Mouse (Mus musculus) retina, postnatal 7 days (tissue): ENCODE measurements around the gene Polr3h.

ENCODE experiments used
- DNase-seq: peaks from one replicate; pipeline ENCODE4 v3.0.0-alpha.2; 2012; ENCODE audit warnings: low read depth, low spot score

Polr3h gene

GRCm38 (mm10) chr15:81872262-81873136, 53.5 kb downstream of the Polr3h start, which contains the start of gene Aco2:
Gene Aco2 (plus strand): TSS chr15:81872309.
- peak; percentile 100 for DNase-seq

DNA sequence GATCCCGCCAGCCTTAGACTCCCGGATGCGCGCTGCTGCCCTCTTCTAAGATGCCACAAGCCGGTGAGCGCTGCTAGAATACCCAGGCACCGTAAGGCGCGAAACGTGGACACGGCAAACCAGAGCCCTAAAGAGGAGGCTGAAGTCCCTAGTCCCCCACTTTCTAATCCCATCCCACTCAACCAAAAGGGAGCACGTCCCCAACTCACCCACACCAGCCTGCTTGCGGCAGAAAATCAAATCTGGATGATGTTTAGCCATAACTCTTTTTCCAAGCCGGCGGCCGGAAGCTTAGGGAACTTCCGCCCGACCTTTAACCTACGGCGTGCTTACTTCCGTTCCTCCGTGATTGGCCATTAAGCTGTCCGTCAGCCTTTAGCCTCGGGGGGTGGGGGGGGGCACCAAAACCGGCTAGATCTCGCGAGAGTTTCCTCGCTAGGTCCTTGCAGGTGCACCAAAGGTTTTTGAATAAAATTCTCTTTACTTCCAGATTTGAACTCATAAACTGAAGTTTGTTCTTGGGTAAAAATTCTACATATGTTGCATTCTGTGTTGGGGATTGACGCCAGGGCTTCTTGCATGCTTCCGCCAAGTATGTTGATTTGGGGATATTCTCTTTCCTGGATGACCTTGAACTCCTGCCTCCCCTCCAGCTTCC, 54.3 kb downstream of the Polr3h start, which contains the start of gene Phf5a:
Gene Phf5a, minus strand, starts transcription at position 308 of the 658 bp plus-strand sequence.
- peak; percentile 96 for DNase-seq

GRCm38 (mm10) chr15:81869985-81870384, 56.1 kb downstream of the Polr3h start:
- no peak for DNase-seq

- no peak for DNase-seq
Observed at GRCm38 (mm10) chr15:81864238-81864637, 61.8 kb downstream of the Polr3h start.

DNA sequence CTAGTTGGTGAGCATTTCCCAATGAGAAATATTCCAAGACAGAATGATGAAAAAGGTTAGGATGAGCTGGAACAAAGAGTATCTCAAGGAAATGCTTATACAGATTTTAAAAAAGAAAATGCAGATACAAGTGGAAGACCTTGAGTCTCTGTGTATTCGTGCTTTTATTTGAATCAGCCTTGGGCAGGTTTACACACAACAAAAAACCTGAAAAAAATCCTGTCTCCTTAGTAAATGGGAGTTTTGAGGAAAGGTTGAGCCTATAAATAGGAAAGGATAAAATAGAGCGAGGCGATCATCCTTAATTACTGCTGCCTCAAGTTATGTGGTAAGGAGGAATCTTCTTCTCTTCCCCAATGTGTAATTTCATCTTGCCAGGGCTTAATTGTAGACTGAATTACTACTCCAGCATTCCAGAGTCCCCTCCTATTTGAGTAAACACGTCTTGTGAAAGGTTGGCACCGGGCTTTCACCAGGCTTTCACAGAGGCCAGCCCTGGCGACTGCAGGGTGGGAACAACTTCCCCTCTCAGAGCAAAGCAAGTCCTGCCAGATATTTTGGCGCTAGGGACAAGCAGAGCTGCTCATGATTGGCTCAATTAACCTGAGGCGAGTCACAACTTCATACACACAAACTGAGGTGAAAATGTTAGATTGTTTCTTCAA, 65.4 kb downstream of the Polr3h start:
- DNase-seq, result no peak

- peak; percentile 92 for DNase-seq
Observed at GRCm38 (mm10) chr15:81859330-81860255, 66.4 kb downstream of the Polr3h start.

DNA sequence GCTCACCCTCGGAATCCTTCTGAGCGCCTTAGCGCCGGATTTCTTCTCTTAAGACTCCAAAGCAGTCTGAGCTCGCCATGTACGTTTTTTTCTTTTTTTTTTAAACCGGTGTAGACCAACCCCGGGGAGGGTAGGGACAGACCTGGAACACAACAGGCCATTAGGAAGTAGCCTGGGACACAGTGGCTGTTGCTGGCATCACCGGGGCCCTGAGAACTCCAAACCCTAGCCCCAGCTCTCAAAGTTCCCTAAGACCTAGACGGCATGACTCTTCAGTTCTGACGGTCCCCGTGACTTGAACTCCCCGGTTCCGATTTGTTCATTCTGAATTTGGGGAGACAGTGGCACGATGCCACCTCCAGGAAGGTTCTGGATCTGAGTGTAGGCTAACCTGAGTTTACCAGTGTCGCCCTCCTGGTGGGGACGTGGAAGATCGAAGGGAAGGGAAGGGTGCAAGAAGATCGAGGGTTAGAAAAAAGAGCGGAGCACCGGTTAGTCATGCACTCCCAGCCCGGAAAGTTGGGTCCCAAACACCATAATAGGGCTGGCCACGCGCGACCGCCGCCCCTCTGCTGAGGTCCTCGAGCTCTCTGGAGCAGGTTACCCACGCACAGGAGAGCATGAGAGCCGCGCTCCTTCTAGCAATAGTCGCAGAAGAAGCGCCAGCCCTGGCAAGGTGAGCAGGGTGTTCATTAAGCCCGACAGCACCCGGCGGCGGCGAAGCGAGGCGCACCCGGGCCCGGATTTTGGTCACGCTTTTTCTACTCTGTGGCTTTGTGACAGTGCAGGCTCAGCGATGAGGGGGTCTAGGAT, 67.3 kb downstream of the Polr3h start, which contains the start of gene Tob2:
Gene Tob2, minus strand, starts transcription at position 280 of the 813 bp plus-strand sequence.
- DNase-seq, result no peak

- DNase-seq, result peak; percentile 91
Observed at GRCm38 (mm10) chr15:81858138-81858516, 67.9 kb downstream of the Polr3h start.

DNA sequence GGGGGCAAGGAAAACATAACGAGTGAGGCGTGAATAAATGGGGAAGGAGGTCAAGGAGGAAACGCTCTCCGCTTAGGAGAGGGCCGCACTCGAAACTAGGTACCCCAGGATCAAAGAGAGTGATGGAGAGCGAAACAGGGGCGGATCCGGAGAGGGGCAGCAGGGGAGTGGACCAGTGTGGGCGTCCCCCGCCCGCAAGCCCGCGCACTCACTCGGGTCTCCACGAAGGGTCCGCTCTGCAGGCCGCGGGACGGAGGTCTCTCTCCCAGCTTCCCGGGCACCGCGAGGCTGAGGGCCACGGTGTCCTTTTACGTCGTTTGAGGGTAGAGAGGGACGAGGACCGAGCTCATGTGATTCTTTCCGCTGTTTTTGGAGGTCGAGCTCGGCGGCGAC, 68.3 kb downstream of the Polr3h start:
- no peak for DNase-seq

DNA sequence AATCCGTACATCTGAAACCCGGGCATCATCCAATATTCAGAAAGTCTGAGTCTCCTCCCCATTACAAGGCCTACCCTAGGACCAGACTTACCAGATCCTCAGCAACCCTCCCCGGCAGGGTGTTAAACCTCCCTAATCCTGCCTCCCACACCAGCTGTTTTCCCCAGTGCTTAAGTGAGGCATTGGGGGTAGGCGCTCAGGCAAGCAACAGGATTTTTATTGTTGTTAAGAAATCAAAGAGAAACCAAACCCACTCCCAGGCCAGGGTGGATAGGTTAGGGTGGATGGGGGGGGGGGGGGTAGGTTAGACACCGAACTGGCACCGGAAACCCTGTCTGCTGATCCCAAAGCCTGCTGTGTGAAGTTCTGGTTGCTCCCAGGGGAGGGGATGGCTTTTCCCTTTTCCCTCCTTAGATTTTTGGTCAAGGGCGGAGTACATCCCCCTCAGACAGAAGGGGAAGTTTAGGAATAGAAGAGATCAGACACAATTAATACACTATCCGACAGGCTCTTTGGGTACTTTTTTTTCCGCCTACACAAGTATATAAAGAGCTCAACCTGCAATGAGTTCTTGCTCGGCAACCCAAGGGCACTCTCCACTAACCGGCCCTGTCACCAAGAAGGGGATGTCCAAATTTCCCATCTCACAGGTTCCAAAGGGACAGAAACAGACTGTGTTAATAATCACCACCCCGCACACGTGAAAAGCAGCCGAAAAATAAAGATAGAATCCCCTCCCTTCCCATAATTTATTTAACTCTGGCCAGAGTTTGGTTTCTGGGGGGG, 68.9 kb downstream of the Polr3h start:
- DNase-seq, result peak; percentile 60

- DNase-seq, result peak; percentile 76
Observed at GRCm38 (mm10) chr15:81856030-81856790, 69.8 kb downstream of the Polr3h start.

DNA sequence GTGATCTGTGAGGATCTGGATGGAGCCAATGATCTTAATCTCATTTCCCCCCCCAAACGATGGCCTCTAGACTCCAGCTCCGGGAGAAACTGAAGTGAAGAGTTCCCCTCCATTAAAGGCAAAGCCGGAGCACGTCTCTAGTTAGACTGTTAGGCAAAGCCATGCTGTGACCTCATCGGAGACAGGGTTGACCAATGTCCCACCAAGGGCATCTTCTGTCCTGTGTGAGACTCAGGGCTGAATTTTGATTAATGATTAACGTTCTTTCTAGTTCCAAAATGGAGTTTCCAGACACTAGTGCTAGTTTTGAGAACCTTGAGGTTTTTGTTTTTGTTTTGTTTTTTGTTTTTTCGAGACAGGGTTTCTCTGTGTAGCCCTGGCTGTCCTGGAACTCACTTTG, 73.0 kb downstream of the Polr3h start:
- DNase-seq, result no peak

DNA sequence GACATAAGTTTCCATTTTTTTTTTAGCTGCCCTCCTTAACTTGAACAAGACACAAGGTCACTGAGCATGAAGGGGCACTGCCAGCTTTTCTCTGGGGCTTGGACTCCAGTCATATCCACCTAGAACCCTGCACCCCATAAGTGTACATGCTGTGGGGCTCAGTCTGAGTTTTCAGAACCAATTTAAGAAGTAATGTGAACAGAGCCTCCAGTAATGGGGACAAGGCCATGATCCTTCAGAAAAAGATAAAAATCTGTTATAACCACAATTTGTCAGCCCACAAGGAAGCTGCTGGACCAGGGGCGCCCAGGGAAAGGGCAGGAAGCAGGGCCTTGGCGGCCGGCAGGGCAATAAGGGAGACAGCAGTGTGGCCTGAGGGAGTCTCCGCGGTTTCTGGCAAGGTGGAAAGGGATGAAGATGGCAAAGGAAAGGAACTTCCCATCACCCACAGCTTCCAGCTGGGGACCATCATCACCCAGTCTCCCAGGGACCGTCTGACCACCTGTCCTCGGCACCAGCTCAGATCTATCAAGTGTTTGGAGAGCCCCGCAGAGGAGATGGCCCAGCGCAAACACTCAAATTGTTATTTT, 73.5 kb downstream of the Polr3h start:
- DNase-seq, result no peak

GRCm38 (mm10) chr15:81851375-81851774, 74.7 kb downstream of the Polr3h start:
- DNase-seq, result no peak

GRCm38 (mm10) chr15:81850718-81851117, 75.3 kb downstream of the Polr3h start:
- DNase-seq, result no peak

GRCm38 (mm10) chr15:81849104-81849503, 76.9 kb downstream of the Polr3h start:
- DNase-seq, result no peak

GRCm38 (mm10) chr15:81848301-81848700, 77.7 kb downstream of the Polr3h start:
- DNase-seq, result peak; percentile 56

DNA sequence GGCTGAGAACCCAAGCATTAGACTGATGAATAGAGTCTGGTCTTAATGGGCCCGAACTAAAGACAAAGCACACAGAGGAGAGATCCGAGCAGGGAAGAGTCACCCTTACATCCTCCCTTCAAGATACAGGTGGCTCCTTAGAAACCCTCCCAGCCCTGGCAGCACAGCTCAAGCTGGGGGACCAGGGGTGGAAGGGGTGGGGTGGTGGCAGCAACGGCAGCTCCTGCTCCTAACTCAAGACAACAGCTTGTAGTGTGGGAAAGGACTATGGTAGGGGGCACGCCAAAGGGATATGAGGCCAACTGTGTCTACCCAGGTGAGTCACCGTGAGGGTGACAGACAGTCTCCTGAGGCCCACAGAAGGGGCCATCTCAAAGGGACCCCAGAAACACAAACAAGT, 78.2 kb downstream of the Polr3h start:
- no peak for DNase-seq
